Mouse (Mus musculus) forelimb bud, embryonic 11.5 days (tissue): Measurements from ENCODE around the gene Vsir.

ENCODE experiments used
- DNase-seq: peaks from one replicate; pipeline ENCODE4 v3.0.0-alpha.2; 2012; ENCODE audit warnings: low read depth, low spot score

Vsir gene

DNA sequence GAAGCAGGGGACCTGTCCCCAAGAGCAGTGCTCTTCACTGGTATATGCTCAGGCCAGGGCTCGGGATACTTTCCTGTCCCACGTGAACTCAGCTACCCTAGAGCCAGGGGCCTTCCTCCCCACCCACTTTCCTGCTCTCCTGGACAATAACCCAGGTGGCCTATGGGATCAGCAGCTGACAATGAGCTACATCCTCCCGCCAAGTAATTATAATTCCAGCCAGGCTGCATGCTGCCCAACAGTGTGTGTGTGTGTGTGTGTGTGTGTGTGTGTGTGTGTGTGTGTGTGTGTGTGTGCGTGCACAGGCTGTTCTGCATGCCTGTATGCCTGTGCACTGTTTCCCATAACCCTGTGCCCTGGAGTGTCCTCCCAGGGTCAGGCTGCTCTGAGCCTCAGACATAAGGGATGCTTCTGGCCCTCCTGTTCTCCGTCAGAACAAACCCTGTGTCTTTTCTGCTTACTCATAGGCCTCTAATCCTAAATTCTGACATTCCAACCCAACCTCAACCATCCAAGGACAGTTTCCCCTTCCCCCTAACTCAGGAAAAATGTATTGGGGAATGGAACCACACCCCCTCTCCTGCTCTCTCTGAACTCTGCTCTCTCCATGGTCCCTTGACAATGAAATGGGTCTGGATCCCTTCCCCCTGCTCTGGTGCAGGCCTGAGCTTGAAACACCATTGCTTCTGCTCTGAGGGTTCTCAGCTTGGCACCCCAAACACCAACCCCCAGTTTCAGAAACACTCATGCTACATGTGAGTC lies 6.8 kb downstream of the Vsir start:
- DNase-seq, result no peak

DNA sequence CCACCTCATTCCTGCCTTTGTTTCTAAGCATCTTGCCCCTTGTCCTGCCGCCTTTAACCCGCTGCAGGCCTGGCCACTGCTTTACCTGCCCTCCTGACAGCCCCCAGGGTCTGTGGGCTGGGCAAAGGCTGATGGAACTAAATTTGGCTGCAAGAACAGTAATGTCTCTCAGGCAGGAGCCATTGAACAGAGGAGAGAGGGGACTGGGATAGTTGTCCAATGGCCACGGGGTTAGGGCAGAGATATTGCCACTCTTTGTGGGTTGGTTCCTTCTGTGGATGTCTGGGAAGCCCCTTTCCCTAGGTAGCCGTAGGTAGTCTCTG lies 7.3 kb downstream of the Vsir start:
- DNase-seq, result no peak

DNA sequence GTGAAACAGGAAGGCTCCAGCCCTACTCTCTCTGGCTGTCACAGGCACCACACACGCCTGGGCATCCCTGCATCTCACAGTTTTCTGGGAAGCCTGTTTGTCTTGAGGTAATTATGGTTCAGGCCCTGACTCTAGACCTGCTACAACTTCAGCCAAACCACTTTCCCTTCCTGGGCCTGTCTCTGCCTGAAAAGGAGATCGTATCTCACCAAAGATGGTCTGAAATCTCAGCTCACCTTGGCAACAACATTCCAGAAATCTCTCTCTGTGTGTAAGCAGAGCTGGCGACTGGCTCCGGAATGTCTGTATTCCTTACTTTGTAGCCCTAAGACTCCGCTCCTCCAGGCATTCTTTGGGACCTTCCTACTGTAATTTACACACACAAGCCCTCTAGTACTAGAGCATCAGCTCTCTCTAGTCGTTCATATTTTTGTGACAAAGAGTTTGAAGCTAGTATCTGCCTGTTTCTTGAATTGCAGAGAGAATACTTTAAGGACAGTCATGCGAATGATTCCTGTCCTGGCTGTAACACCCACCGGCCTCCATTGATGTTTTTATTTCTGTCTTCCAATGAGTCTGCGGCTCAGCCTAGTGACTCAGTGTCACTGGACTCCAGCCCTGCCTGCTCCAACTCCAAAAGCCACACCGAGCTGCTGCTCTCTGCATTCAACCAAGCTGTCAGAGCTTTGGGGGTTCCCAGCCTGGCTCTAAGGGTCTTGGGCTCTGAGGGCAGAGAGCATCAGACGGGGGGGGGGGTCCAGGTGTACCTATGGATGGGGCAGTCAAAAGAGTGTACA lies 8.4 kb downstream of the Vsir start:
- no peak for DNase-seq

DNA sequence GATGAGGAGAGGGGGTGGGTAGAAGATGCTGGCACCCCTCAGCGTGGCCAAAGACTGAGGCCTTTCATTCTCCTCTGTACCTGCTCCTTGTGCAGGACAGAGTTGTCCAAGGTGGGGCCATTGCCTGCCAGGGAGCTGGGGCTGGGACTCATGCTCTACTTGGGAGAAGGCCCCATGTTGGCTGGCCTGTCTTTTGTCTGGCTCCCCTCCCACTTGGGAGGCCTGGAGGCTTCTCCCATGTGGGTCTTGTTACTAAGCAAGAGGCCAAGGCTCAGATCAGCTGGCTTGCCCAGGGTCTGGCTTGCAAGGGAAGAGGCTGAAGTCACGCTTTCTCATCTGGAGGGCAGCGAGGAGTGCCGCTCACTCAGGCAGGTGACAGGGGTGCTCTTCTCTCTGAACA lies 10.8 kb downstream of the Vsir start:
- DNase-seq, result no peak

DNA sequence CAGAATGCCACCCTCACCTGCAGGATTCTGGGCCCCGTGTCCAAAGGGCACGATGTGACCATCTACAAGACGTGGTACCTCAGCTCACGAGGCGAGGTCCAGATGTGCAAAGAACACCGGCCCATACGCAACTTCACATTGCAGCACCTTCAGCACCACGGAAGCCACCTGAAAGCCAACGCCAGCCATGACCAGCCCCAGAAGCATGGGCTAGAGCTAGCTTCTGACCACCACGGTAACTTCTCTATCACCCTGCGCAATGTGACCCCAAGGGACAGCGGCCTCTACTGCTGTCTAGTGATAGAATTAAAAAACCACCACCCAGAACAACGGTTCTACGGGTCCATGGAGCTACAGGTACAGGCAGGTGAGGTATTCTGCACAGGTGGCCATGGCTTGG lies 11.2 kb downstream of the Vsir start:
- no peak for DNase-seq

DNA sequence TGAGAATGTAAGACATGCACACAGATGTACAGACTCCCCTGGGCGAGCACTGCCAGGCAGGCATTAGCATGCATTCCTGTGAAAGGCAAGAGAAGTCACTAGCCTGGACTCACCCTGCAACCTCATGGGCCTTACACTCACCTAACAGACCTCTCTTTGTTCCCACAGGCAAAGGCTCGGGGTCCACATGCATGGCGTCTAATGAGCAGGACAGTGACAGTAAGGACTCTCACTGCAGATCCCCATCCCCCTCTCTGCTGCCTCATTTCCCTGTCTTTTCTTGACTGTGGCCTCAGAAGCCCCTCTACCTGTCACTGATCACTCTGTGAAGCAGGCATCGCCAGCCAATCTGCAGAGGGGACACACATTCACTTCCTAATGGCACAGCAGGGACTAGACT lies 12.1 kb downstream of the Vsir start:
- DNase-seq, result no peak

DNA sequence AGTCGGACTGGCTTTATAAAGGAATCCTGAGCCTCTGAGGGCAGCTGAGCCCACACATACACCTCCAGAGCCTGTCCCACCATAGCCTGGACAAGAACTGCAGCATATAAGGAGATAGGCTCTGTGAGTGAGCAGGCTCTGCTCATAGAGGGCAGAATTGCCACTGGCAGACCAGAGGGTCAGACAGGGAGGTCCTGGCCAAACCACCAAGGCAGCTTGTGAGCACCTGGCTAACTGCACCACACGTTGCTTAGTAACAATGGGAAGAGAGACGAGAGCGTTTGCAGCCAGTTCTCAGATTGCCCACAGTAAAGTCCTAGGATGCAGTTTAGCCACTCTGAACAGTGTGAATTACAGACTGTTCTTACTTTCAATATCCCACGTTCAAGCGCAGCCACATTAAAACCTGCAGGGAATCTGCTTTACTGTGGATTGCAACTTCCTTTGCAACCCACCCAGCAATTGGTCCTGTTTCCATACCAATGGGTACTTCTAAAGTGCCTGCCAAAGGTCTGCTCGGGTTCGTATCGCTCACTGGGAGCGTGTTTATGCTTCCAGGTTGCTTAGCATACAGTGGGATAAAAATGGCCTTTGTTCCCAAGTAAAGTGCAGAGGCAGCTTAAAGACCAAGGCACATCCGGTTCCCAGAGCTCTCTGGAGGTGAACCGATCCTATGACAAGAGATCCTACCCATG lies 15.1 kb downstream of the Vsir start:
- no peak for DNase-seq

DNA sequence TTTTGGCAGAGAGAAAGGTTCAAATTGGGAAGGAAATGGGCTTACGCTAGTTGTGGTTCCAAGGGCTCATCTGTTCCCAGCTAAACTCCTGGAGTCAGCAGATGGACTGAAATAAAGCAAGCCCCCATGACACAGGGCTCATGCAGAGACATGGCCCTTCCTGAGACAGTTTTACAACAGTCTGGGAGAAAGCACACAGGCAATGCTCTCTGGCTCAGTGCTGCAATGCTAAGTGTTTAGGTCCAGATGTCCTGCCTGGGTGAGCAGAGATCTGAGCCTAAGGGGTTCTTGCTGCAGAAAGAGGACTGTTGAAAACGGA lies 15.6 kb downstream of the Vsir start:
- no peak for DNase-seq

DNA sequence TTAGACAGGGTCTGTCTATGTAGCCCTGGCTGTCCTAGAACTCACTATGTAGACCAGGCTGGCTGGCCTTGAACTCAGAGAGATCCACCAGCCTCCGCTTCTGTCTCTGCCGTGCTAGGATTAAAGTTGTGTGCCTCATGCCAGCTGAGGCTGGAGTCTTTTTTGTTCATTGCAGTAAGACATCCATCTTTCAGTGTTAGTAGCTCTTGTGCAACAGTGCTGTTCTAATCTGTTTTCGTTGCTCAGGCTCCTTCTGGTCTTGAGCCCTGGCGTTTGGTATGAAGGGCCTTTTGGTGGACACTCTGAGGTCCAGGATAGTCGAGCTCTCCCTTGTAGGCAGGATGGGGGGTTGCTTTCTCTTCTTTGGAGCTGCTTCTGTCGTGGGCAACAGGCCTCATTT lies 16.8 kb downstream of the Vsir start:
- no peak for DNase-seq

DNA sequence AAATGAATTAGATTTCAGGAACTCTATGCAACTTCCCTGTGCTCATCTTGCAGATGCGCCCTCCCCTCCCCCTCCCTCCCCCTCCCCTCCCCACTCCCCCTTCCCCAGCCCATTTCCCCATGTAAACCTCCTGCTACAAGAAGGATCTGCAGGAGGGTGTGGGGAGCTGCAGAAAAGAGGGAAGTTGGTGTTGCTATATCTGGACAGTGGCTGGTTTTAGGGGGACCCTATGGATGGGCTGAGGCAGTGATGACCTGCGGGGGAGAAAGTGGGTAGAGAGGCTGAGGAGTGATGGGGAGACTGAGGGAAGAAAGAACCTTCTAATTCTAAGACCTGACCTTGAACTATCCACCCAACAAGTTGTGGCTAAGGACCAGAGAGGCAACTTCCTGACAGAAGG lies 20.5 kb downstream of the Vsir start:
- DNase-seq, result no peak

DNA sequence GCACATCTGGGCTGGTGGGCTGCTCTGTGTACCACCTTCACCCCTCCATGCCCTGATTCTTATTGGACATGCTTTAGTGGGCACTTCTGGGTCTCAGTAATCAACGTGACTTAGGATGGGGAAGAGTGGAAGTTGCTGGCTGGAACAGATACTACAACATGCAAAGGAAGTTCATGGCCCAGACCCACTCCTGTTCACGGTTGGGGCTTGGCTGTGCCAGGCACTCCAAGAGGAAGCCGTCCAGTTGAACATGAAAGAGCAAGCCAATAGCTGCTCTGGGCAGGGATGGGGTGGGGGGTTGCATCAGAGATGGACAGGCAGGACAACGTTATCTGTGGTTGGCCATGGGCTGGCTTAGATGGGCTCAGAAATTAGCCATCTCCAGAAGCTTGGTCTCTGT lies 21.3 kb downstream of the Vsir start:
- DNase-seq, result no peak

DNA sequence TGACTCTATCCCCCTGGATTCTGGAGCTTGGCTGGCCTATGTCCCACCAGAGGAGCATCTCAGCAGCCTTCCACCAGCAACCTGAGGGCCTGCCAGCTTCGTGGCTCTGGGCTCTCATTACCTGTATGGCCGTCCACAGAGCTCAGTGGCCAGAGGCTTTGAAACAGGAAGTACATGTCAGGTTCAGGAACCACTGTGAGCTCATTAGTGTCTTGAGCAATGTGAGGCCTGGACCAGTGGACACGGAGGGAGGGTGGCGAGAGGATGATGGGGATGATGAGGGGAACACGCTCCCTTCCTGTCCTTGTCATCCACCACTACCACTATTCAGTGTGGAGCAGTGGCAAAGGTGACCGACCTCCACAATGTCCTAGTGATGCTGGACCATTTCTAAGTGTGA lies 22.8 kb downstream of the Vsir start:
- no peak for DNase-seq

DNA sequence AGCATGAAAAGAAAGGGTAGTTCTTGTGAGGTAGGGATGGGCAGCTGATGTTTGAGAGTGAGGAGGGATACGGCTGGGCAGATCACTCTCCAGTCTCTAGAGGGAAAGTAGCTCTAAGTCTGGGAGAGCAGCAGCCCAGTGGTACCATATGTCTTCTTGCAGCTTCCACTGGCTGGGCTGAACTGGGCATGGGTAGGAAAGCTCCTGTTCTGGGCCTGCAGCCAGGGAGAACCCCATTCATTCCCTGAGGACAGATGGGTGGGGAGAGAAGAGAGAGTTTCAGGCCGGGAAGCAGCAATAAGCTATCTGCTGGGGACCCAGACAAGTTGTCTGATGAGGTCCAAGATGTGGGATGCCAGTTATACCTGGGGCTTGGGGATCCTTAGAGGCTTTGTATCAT lies 23.4 kb downstream of the Vsir start:
- DNase-seq, result no peak

DNA sequence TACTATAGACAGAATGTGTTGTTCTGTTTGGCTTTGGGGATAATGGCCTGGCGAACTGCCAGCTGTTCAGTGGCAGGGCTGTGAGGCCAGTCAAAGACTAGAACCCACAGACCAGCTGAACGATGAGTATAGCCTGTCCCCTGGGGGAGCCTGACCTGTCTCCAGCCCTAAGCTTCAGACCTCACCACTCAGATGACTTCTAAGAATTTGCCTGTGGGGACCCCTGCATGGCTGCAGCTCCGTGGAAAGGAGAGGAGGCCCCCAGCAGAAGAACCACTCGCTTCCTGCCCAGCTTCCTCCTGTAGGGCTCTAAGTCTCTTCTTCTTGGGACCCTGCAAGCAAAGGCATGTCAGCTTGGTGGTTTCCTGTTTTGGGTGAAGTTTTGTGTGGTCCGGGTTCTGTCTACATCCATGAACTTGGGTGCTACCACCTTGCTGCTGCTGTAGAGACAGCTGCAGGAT lies 24.0 kb downstream of the Vsir start:
- DNase-seq, result no peak

DNA sequence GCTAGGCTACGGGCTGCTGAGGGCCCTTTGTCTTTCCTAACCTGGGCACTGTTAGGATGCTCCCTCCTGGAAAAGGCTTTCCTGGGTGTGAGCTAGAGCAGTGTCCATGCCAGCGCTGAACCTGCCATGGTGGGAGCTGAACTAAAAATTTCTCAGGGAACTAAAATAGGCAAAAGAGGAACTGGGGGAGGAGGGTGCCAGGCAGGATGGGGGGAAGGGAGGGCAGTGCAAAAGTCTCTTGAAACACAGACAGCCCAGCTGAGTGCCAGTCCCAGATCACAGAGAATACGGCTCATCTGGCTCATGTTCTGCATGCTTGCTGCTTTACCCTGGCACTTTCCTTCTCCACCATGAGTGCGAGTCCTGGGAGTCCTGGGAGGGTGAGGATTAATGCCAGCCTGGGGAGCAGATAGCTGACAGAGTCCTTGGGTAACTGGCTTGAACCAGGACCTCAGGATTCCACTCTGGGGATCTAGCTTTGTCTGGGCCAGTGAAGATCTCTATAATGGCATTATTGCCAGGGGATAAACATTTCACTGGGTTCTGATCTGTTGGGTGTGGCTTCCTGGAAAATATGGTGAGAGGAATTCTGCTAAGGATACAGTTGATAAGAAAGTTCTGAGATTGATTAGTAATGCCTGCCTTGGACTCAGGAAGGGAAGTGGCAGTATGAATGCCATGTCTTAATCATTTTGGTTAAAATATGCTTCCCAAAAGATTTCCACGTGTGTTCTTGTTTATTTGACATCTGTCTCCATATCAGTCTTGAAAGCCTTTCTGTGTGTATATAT lies 25.1 kb downstream of the Vsir start:
- no peak for DNase-seq

DNA sequence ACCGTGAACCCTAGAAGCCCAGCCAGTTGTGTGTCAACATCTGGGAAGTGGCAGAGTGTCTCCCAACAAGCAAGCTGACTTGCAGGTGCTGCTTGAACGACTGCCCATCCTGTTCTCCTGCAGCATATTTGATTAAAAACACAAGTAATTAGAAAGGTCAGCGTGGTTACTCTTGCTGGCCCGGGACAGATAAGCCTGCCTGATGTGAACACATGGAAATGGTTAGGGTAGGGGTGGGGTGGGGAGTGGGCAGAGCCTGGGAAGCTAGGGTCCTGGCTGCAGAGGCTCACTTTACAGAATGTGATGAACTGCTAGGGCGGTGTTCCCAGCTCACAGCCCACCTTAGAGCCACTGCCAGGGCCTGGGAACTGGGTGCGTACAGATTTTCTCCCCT lies 26.9 kb downstream of the Vsir start:
- peak; percentile 53 for DNase-seq

DNA sequence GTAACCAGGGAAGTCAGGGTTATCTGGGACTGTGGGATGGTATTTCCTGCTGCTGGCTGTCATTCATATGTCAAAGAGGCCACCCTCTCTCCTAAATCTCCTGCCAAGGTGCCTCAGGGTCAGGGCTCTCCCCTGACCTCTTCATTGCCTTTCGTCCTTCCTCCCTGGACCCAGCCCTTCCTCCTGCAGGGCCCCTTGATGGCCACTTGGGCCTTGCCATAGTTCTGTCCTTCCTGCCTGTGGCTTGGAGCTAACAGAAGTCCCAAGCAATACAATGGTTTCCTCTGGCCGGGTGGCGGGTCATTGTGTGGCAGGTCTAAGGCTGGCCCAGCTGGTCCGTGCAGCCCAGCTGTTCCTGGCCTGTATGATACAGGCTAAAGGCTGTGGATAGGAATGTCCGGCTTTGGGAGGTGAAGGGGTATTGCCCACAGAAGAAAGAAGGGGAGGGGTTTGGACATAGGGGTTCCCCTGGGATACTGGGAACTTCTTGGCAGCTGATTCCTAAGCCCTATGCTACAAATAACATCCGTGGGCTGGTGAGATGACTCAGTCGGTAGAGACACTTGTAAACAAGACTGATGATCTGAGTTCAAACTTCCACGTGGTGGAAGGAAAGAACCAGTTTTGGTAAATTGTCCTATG lies 27.4 kb downstream of the Vsir start:
- no peak for DNase-seq

DNA sequence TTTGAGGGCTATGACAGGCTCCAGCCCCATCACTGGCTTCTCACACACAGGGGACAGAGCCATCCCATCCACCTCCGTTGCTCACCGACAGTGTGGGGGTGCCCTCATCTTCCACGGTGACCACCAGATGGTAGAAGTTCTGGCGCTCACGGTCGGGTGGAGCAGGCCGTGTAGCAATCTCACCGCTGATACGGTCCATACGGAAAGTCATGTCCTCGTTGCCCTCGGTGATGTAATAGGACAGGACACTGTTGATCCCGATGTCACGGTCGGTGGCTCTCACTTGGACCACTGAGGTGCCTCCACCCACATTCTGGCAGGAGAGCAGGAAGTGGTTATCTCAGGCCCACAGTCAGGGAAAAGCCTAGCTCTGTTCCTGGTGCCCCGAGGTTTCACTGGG lies 30.1 kb downstream of the Vsir start:
- no peak for DNase-seq

DNA sequence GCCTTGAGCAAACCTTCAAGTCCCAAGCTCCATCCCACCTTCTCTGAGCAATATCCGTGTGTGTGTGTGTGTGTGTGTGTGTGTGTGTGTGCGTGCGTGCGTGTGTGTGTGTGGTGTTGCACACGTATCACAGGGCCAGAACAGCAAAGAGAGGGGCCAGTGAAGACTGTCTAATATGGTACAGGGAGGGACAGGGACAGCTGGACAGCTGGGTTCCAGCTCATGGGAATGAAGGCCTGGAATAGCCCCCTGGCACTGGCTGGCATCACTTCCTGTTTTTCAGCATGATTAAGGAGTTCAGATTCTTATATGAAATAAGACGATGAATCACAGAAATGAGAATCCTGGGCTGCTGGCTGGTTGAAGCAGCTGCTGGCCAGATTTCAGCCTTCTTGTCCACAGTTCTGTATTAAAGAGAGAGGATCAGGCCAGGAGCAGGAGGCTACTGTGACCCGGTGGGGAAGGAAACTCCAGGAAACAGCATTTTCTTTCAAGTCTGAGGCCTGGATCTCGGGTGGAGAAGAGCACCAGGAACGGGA lies 32.8 kb downstream of the Vsir start:
- DNase-seq, result no peak

DNA sequence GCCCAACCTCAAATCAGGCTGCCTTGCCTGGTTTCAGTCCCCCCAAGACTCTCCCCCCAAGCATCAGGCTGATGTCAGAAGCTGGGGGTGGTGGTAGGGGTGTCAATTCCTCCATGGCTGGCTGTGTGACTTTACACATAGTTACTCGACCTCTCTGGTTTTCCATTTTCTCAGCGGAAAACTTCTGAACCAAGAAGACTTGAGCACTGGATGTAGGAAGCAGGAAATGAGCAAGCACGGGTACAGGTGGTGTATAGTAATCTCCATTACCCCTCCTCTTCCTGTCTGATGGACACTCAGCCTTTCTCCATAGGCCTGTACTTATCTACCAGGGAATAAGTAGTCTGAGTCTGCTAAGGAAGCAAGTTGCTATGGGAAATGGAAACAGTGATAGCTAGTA lies 33.6 kb downstream of the Vsir start:
- DNase-seq, result no peak

DNA sequence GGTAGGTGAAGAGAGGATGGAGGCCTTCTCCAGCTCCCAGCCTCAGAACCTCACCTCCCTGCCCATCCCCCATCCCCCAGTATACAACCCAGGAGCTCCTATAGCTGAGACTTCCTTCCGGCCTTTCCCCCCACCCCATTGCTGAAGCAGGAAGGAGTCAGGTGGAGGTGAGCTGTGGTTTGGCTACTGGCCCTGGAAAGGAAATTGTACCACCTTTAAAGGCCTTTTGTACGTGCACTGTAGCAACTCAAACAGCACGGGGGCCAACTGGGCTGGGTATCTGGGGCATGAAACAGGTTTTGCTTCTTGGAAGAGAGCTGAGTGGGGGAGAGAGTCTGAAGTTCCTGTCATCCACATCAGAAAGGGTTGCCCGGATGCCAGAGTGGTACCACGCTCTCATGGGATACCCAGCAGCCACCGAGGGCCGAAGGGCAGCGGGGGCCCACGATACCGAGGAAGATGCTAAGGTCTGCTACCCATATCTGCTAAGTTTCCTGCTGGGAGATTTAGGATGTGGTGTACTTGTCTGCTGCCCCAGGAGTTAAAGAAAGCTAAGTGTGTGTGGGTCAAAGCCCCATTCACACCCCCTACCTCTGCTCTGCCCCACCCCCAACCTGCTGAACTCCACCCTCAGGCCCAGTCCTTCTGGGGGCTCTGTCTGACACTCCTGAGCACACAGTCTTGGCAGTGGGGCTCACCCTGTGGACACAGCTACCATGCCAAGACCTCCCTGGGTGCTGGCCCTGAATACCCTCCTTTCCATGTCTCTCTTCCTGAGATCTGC lies 34.7 kb downstream of the Vsir start:
- DNase-seq, result no peak
